Comparison of ENCODE assay signal across 8 mouse cellular contexts in the genomic region with DNA sequence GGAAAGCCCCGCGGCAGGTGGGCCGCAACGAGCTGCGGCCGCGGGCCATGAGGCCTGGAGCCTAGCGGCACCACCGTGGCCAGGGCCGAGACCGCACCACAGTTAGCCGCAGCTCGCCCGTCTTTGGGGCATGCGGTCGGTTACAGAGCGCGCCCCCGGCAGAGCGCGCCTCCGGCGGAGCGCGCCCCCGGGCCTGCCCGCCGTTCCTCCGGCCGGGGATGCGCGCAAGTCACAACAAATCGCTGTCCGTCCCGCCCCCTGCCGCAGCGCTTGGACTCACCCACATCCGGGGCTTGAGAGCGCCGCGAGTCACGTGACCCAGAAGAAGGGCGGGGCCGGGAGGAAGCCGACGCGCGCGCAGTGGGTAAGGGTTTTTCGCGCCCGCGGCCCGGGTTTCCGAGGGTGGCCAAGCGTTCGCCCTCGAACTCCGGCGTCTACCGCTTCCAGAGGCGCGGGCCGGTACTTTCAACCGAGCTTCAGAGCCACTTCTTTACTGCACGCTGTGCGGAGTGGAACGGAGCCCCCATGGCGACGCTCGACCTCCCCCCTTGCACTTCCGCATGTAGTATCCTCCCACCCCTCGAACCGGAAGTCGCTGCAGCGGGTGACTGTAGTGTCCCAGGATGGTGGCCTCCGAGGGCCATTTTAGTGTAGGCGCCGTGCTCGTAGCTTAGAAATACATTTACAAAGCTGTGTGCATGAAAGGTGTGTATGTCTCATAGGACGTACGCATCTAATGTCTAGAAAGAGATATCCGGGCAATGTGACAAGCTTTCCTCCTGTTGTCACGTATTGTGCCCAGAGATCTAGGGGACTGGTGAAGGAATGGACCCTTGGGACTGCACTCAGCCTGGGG. TPM values are rescaled to one million over a fixed set of nuclear protein-coding genes. Genes with fewer than 3 reads are reported as not detected.
A peak's percentile ranks its signal among the peaks of the same experiment; 100 is the strongest.
DNase-seq lines count a peak whose midpoint lies in the region; ATAC-seq and TF ChIP-seq lines count a peak whose summit lies in the region.

A gene (plus strand): TSS at position 314 of the 856 bp plus-strand sequence.
A gene (minus strand): TSS at position 552 of the 856 bp plus-strand sequence.

- peaks cover 65% of the 10 kb centered on the region for H3K4me1 ChIP-seq in megakaryocyte, embryonic 14.5 days

- TF ChIP-seq CTCF in gastrocnemius, adult 2 months (IDR thresholded peaks at IDR 0.05) = no peak

- H3K36me3 ChIP-seq in megakaryocyte, embryonic 14.5 days (replicated peaks; ENCODE audit: low read length) = peaks cover 7% of the 10 kb centered on the region

- intact Hi-C loops in gastrocnemius, adult 2 months (cut with DNase I) = loop anchor here (2.0 to 10.0 kb wide), 2 partner anchors 209 to 679 kb away; a partner anchor contains a TSS

- no peaks in the 10 kb centered on the region for H3K27me3 ChIP-seq in megakaryocyte, embryonic 14.5 days (replicated peaks)

- peak within 1 kb of the TSS; percentile 85 for H3K4me3 ChIP-seq in gastrocnemius, adult 2 months
- peak within 1 kb of the TSS; percentile 95 for H3K4me3 ChIP-seq in megakaryocyte, embryonic 14.5 days (replicated peaks)

- ATAC-seq in common myeloid progenitor, adult 5-6 weeks (replicated peaks; ENCODE audit: low read depth, poor library complexity, severe bottlenecking) = peak; percentile 84

- H3K9me3 ChIP-seq in megakaryocyte, embryonic 14.5 days = no peaks in the 10 kb centered on the region

- peak; percentile 99 for DNase-seq in ZHBTc4 (ENCODE audit: low read depth, low spot score)
- peak; percentile 99 for DNase-seq in gastrocnemius, adult 2 months
- peak; percentile 86 for DNase-seq in hindlimb bud, embryonic 11.5 days (ENCODE audit: extremely low spot score, low read depth, low spot score)
- peak; percentile 95 to 96 for DNase-seq in left cerebral cortex, adult 8-10 months (ENCODE audit: low spot score in 2 of 2)
- DNase-seq in right cerebral cortex, postnatal 10 days (ENCODE audit: low spot score in 2 of 2) = peak; percentile 98 to 99
- peak; percentile 98 for DNase-seq in urinary bladder, postnatal 25 days (ENCODE audit: low spot score)

- H3K27ac ChIP-seq in gastrocnemius, adult 2 months = peak within 1 kb of the TSS; percentile 98

RNA-seq across cellular contexts. Expression of the first gene that starts in this region (rescaled TPM):
- 141 and 189 TPM in 2 replicates for total RNA-seq in common myeloid progenitor, adult 5-6 weeks (2017)
- 100 to 1,000 TPM; 217 to 239 TPM for total RNA-seq in gastrocnemius, adult 2 months (2021)
- total RNA-seq in left cerebral cortex, adult 8-10 months (2022) = 100 to 1,000 TPM; 113 to 133 (median 120) TPM
- polyA plus RNA-seq in megakaryocyte, embryonic 14.5 days (2012; ENCODE audit: insufficient read depth, low replicate concordance) = 17.1 and 27.3 TPM in 2 replicates

RNA-seq across cellular contexts. Expression of the second gene that starts in this region (rescaled TPM):
- 34.8 and 43.3 TPM in 2 replicates for total RNA-seq in common myeloid progenitor, adult 5-6 weeks (2017)
- total RNA-seq in gastrocnemius, adult 2 months (2021) = 10 to 100 TPM; 18.5 to 25.2 TPM
- 10 to 100 TPM; 29.6 to 40.8 (median 32.6) TPM for total RNA-seq in left cerebral cortex, adult 8-10 months (2022)
- polyA plus RNA-seq in megakaryocyte, embryonic 14.5 days (2012; ENCODE audit: insufficient read depth, low replicate concordance) = 16.3 and 47.6 TPM in 2 replicates

Comparison
In these comparisons a context has a peak if more than half of its experiments do, and no peak if none do; other contexts are left out.
1. Peak in every context shown above with its lines: DNase-seq, ATAC-seq, H3K4me3 ChIP-seq and H3K27ac ChIP-seq.